Mouse (Mus musculus): ENCODE data around the gene Vpreb3. TPM values are rescaled to one million over a fixed set of nuclear protein-coding genes. Genes with fewer than 3 reads are reported as not detected.
A peak's percentile ranks its signal among the peaks of the same experiment; 100 is the strongest.

Vpreb3 gene
- total RNA-seq, 2 experiments from 2014 or later, result not detected

GRCm38 (mm10) chr10:75930304-75930703 is 12.6 kb upstream of the Vpreb3 start:
- intact Hi-C loops (cut with DNase I), result no loop called here
- no peak for DNase-seq

- intact Hi-C loops (cut with DNase I), result no loop called here
Observed at GRCm38 (mm10) chr10:75931311-75931710, 11.5 kb upstream of the Vpreb3 start.

GRCm38 (mm10) chr10:75932081-75932678 is 10.7 kb upstream of the Vpreb3 start:
- peak; percentile 72 to 76 for DNase-seq
- intact Hi-C loops (cut with DNase I), result no loop called here

More at GRCm38 (mm10) chr10:75931311-75931710, 11.5 kb upstream of the Vpreb3 start:
- DNase-seq, result no peak

- no peak for DNase-seq
Observed at GRCm38 (mm10) chr10:75932891-75933290, 10.0 kb upstream of the Vpreb3 start, which contains the start of gene Chchd10. TSS of gene Chchd10 (plus strand) at chr10:75933130.

GRCm38 (mm10) chr10:75934991-75935390 is 7.9 kb upstream of the Vpreb3 start:
- no peak for DNase-seq
- intact Hi-C loops (cut with DNase I), result no loop called here

More at GRCm38 (mm10) chr10:75932891-75933290, 10.0 kb upstream of the Vpreb3 start, which contains the start of gene Chchd10:
- intact Hi-C loops (cut with DNase I), result no loop called here

- intact Hi-C loops (cut with DNase I), result no loop called here
- peak; percentile 61 to 72 for DNase-seq
Observed at GRCm38 (mm10) chr10:75935680-75936541, 6.9 kb upstream of the Vpreb3 start, which contains the start of gene Mmp11. TSS of gene Mmp11 (minus strand) at chr10:75936496.

- intact Hi-C loops (cut with DNase I), result no loop called here
- DNase-seq, result no peak
Observed at GRCm38 (mm10) chr10:75936909-75937667, 5.8 kb upstream of the Vpreb3 start.

- DNase-seq, result no peak
Observed at GRCm38 (mm10) chr10:75937851-75938643, 4.8 kb upstream of the Vpreb3 start.

GRCm38 (mm10) chr10:75939481-75940234 is 3.2 kb upstream of the Vpreb3 start:
- DNase-seq, result no peak
- intact Hi-C loops (cut with DNase I), result no loop called here

More at GRCm38 (mm10) chr10:75937851-75938643, 4.8 kb upstream of the Vpreb3 start:
- intact Hi-C loops (cut with DNase I), result no loop called here

GRCm38 (mm10) chr10:75940520-75940919 is 2.3 kb upstream of the Vpreb3 start, which contains the start of gene Gm867:
TSS of gene Gm867 (minus strand) at chr10:75940672.
- intact Hi-C loops (cut with DNase I), result no loop called here
- no peak for DNase-seq

- DNase-seq, result no peak
- intact Hi-C loops (cut with DNase I), result no loop called here
Observed at GRCm38 (mm10) chr10:75941042-75941824, 1.6 kb upstream of the Vpreb3 start.

GRCm38 (mm10) chr10:75944066-75944772 is 1.4 kb downstream of the Vpreb3 start:
- intact Hi-C loops (cut with DNase I), result no loop called here
- DNase-seq, result peak in 1 of 2 experiments; percentile 41

- no peak for DNase-seq
- intact Hi-C loops (cut with DNase I), result no loop called here
Observed at GRCm38 (mm10) chr10:75945213-75945612, 2.4 kb downstream of the Vpreb3 start.

- intact Hi-C loops (cut with DNase I), result no loop called here
- no peak for DNase-seq
Observed at GRCm38 (mm10) chr10:75945896-75946295, 3.0 kb downstream of the Vpreb3 start.

GRCm38 (mm10) chr10:75948079-75948478 is 5.2 kb downstream of the Vpreb3 start:
- no peak for DNase-seq

GRCm38 (mm10) chr10:75949053-75950045 is 6.5 kb downstream of the Vpreb3 start:
- DNase-seq, result no peak
- intact Hi-C loops (cut with DNase I), result loop anchor here (5.0 kb wide), 1 partner anchor 362 kb away; the partner anchor contains the start of gene Ggt5

More at GRCm38 (mm10) chr10:75948079-75948478, 5.2 kb downstream of the Vpreb3 start:
- intact Hi-C loops (cut with DNase I), result no loop called here

Measured in heart, postnatal 36 days (tissue).